Mouse (Mus musculus) retina, adult 2 months (tissue): ENCODE data around the gene Hist1h2bg.
"Not testable (repeated sequence)": the region's sequence is repeated elsewhere in the genome, so short reads cannot be mapped to it uniquely, and the experiment has no call there.

Experiments
- DNase-seq: peaks from one replicate; pipeline ENCODE4 v3.0.0-alpha.2; 2012; ENCODE audit warnings: low read depth, low spot score

The Hist1h2bg gene

DNA sequence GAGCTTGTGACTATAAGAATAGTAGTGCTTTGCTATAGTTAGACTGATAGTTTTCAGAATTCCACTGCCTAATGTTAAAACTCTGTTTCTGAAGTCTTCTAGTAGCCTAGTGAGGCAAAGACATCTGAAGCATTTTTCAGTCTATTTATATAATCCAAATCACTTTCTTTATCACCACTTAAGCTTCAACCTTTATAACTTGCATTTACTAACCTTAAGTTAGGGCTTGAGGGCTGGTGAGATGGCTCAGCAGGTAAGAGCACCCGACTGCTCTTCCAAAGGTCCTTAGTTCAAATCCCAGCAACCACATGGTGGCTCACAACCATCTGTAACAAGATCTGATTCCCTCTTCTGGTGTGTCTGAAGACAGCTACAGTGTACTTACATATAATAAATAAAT, 31.4 kb upstream of the Hist1h2bg start:
- not testable (repeated sequence) for DNase-seq

DNA sequence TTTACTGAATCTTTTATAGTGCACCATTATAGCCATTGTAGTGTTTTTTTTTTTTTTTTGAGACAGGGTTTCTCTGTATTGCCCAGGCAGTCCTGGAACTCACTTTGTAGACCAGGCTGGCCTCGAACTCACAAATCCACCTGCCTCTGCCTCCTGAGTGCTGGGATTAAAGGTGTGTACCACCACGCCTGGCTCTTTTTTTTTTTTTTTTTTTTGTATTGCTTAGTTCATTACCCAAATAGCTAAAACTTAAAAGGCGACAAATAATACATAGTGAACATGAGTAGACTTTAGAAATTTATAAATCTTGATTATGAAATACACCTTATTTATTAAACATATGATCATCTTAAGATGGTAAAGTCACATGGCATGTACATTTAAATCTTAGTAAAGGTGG, 29.7 kb upstream of the Hist1h2bg start:
- no peak for DNase-seq

DNA sequence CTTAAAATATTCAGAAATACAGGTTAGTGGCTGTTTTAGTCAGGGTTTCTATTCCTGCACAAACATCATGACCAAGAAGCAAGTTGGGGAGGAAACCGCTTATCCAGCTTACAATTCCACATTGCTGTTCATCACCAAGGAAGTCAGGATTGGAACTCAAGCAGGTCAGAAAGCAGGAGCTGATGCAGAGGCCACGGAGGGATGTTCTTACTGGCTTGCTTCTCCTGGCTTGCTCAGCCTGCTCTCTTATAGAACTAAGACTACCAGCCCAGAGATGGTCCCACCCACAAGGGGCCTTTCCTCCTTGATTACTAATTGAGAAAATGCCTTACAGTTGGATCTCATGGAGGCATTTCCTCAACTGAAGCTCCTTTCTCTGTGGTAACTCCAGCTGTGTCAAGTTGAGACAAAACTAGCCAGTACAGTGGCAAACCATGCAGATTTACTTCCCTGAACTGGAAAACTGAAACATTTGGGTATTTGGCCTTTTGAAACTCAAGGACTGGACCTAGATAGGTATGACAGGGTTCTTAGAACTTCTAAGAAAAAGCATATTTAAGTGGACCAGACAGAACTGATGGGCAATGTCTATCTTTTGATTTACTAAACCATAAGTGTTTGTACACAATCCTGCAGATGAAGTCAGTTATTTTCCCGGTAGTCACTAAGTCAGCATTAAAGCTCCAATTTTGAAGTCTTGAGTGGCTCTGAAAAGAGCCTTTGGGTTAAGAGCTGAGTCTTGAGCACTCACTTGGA, 28.8 kb upstream of the Hist1h2bg start:
- not testable (repeated sequence) for DNase-seq

DNA sequence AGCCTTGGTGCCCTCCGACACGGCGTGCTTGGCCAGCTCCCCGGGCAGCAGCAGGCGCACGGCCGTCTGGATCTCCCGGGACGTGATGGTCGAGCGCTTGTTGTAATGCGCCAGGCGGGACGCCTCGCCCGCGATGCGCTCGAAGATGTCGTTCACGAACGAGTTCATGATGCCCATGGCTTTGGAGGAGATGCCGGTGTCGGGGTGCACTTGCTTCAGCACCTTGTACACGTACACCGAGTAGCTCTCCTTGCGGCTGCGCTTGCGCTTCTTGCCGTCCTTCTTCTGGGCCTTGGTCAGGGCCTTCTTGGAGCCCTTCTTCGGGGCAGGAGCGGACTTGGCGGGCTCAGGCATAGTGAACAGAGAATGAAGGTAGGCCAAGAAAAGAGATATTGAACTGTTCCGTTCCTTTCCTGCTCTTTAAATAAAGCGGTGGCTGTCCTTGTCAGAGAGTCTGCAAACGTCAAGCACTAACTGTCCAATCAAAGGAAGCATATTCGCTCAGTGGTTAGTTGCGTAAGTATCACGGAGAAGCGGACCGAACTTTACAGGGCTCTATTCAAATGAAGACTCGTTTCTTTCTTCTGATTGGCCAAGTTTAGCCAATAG, 28.1 kb upstream of the Hist1h2bg start, which contains the start of gene Hist1h2bh:
Hist1h2bh (minus strand) TSS at position 394 of the 609 bp plus-strand sequence.
- not testable (repeated sequence) for DNase-seq

DNA sequence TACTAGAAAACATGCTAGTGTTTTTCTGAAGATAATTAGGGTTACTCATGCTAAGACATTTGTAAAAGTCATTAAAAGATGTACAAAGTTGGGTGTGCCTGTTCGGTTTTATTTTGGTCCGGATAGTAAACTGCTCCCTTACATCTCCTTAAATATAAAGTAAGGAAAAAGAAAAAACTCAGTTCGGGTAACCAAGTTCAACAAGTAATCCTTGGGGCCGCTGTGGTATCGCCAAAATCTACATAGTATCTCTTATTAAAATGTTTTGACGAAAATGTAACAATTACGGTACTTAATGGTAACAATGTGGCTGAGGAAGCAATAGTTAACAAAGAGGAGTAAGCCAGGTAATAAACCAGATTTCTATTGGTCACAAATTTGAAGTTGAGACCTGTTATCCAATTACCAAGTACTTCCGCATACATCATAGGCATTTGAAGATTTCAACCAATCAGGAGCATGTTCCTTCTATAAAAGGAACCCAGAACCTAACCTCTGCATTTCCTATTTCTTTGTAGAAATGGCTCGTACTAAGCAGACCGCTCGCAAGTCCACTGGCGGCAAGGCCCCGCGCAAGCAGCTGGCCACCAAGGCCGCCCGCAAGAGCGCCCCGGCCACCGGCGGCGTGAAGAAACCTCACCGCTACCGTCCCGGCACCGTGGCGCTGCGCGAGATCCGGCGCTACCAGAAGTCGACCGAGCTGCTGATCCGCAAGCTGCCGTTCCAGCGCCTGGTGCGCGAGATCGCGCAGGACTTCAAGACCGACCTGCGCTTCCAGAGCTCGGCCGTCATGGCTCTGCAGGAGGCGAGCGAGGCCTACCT, 27.0 kb upstream of the Hist1h2bg start, which contains the start of gene Hist1h3f:
Hist1h3f (plus strand) TSS at position 88 of the 822 bp plus-strand sequence.
- peak; percentile 90 for DNase-seq

- DNase-seq, result not testable (repeated sequence)
These were observed 26.4 kb upstream of the Hist1h2bg start for GRCm38 (mm10) chr13:23544787-23545120.

DNA sequence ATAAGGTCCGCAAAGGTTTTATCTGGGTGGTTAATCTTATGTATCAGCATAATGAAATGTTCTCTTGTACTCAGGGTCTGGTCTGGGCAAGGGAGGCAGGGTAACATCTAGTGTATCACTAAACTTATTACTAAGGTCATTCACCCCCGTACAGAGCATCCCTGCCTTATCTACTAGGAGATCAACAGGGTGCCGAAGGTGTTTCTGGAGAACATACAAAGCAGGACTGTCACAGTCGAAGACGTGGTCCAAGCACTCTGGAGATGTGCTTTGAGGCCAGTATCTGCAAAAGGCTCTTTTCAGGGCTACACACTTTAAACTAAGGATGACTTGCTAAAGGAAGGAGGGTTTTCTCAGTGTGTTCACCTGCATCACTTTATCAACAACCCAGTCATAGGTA, 24.5 kb upstream of the Hist1h2bg start:
- DNase-seq, result no peak

- DNase-seq, result no peak
These were observed 20.4 kb upstream of the Hist1h2bg start for GRCm38 (mm10) chr13:23550761-23551145.

- DNase-seq, result peak; percentile 83
These were observed 19.9 kb upstream of the Hist1h2bg start, which contains the start of gene Hist1h4f for GRCm38 (mm10) chr13:23551146-23551834. Gene Hist1h4f, minus strand, starts transcription at chr13:23551648.

DNA sequence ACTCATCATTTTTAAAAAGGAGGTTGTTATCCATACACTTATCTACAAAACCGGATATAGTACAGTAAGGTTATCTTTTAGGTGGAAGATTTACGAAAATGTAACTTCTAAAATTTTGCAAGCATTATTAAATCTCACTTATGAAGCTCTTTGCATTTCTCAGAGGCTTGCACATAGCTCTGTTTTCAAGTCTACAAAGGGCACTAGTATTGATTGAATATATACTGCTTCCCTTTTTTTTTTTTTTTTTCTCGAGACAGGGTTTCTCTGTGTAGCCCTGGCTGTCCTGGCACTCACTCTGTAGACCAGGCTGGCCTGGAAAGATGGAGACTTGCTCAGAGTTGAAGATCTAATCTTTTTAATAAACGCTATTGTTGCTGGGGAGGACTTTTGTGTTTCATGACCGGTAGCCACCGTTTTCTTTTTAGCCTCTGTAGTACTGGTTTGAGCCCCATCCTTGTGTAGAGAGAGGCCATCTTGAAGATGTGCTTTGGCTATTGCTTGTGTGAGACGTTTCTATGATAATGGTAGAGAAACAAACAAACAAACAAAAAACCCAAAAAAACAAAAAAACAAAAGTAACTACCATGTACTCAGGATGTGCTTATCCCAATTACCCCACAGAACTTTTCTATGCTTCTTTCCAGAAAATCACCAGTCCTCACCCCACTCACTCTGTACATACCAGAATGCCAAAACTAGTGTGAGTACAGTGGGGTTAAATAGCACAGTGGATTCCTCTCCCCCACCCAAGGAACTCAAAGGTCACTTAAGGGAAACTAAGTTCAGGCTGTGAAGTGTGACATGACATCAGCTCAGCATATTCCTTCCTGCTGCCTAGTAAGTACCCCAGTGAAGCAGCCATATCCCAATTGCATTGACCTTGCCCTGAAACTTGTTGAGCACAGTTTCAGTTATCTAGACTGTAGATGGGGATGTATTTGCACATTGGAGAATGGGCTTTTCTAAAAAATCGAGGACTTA, 19.0 kb upstream of the Hist1h2bg start:
- DNase-seq, result no peak

DNA sequence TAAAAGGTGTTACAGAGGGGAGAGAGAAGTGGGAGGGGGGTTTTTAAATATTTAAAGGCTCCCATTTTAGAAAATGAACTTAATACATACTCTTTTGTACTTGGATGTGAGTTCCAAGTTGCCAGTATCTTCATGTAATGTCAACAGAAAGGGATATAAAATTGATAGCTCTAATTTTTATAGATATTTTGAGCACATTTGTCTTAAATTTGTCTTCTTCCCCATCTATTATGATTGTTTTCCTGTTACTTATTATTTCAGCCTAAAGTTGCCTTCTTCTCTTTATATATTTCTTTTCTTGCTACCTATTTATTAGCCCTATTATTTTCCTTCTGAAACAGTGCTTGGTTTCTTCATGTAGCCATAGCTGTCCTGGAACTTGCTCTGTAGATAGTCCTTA, 18.2 kb upstream of the Hist1h2bg start, which contains the start of gene Hist1h1d:
Hist1h1d (plus strand) TSS at position 301 of the 400 bp plus-strand sequence.
- no peak for DNase-seq

DNA sequence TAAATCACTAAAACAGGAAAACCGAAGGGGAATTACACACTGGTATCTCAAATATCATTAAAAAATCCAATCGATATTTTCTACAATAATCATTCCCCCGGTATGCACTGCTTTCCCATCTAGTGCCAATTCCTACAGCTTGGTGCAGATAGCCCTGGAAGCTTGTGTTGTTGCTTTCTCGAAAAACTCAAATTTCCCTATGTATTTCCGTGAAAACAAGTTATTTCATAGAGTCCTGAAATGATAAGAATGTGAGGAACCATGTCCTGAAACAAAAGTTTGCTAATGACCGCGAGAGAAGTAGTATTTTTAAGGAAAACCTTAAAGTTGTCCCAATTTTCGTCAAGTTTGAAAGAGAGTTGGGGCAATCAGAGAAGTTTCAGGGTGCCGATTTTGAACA, 16.8 kb upstream of the Hist1h2bg start:
- no peak for DNase-seq

DNA sequence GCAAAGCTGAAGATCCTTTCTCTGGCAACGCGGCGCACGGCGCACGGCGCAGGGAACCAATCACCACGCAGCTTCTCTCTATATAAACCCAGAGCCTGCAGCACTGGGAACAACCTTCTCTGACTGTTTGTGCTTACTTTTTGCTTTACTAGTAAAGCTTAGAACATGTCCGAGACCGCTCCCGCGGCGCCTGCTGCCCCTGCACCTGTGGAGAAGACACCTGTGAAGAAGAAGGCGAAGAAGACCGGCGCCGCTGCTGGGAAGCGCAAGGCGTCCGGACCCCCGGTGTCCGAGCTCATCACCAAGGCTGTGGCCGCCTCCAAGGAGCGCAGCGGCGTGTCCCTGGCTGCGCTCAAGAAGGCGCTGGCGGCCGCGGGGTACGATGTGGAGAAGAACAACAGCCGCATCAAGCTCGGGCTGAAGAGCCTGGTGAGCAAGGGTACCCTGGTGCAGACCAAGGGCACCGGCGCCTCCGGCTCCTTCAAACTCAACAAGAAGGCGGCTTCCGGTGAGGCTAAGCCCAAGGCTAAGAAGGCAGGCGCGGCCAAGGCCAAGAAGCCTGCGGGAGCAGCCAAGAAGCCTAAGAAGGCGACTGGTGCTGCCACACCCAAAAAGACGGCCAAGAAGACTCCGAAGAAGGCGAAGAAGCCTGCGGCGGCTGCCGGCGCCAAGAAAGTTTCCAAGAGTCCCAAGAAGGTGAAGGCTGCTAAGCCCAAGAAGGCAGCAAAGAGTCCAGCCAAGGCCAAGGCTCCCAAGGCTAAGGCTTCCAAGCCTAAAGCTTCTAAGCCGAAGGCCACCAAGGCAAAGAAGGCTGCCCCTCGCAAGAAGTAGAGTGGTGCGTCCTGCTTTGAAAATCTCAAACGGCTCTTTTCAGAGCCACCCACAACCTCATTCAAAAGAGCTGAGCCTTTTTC, 16.0 kb upstream of the Hist1h2bg start:
- DNase-seq, result no peak

GRCm38 (mm10) chr13:23555839-23556416, 15.3 kb upstream of the Hist1h2bg start:
- peak; percentile 76 for DNase-seq

GRCm38 (mm10) chr13:23556906-23557305, 14.3 kb upstream of the Hist1h2bg start:
- no peak for DNase-seq

DNA sequence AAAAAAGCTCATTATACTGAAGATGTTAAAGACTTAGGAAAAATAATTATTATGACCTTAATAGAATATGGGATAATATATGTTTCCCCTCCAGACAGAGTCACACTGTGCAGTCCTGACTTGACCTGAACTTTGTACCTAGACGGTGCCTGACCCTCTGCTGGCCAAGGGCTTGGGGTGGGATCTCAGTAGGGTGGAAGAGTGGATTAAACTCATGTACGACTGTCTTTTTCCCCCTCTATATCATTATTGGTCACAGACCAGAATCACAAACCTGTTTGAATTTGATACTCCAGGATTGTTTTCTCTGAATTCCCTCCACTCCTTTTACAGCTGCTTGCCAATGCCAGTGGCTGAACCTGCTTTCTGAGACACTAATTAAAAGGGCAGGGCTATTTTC, 10.5 kb upstream of the Hist1h2bg start:
- DNase-seq, result not testable (repeated sequence)

- not testable (repeated sequence) for DNase-seq
These were observed 9.7 kb upstream of the Hist1h2bg start for GRCm38 (mm10) chr13:23561531-23561882.

DNA sequence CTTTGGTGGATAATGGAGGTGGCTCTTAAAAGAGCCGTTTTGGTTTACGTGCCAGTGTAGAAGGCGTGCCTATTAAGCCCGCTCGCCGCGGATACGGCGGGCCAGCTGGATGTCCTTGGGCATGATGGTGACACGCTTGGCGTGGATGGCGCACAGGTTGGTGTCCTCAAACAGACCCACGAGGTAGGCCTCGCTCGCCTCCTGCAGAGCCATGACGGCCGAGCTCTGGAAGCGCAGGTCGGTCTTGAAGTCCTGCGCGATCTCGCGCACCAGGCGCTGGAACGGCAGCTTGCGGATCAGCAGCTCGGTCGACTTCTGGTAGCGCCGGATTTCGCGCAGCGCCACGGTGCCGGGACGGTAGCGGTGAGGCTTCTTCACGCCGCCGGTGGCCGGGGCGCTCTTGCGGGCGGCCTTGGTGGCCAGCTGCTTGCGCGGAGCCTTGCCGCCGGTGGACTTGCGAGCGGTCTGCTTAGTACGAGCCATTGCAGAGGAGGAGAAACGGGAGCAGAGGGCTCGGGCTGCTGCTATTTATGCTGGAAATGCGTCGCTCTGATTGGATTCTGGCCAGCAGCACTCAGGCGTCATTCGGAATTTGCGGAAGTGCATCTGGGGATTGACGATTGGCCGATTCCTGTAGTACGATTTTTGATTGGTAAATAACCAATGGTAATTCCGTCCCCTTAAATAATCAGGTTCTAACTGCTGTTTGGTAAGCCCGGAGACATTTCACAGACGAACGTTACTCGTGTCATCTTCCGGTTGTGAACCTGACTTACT, 9.1 kb upstream of the Hist1h2bg start, which contains the start of gene Hist1h3e:
Hist1h3e (minus strand) TSS at position 487 of the 777 bp plus-strand sequence.
- peak; percentile 91 for DNase-seq
